Mouse (Mus musculus) adrenal gland, postnatal 25 days (tissue): ENCODE results near the gene Naa35. TPM values are rescaled to one million over a fixed set of nuclear protein-coding genes. Genes with fewer than 3 reads are reported as not detected.
A peak's percentile ranks its signal among the peaks of the same experiment; 100 is the strongest.

Source experiments
- DNase-seq: peaks from one replicate; pipeline ENCODE4 v3.0.0; 2021; ENCODE audit warnings: mixed read lengths
- total RNA-seq: library from RNA; stranded (reverse); gene quantifications from 2 replicates; pipeline ENCODE4 v1.2.3, GENCODE M21; 2021

Naa35 gene
- total RNA-seq, 1 experiment from 2014 or later: 68.0 TPM

GRCm38 (mm10) chr13:59672248-59672647, 87.2 kb downstream of the Naa35 start:
- DNase-seq: no peak

GRCm38 (mm10) chr13:59673597-59673996, 88.5 kb downstream of the Naa35 start:
- no peak for DNase-seq

- no peak for DNase-seq
These were observed 89.2 kb downstream of the Naa35 start for GRCm38 (mm10) chr13:59674215-59674614.

GRCm38 (mm10) chr13:59674761-59675150, 89.7 kb downstream of the Naa35 start:
- peak; percentile 15 for DNase-seq

- DNase-seq: peak; percentile 71
These were observed 90.3 kb downstream of the Naa35 start, which contains the start of gene Golm1 for GRCm38 (mm10) chr13:59675151-59676011. TSS of gene Golm1 (minus strand) at chr13:59675811.

GRCm38 (mm10) chr13:59676316-59677229, 91.5 kb downstream of the Naa35 start:
- no peak for DNase-seq

- DNase-seq: no peak
These were observed 94.2 kb downstream of the Naa35 start for GRCm38 (mm10) chr13:59679306-59679705.

GRCm38 (mm10) chr13:59679908-59680307, 94.8 kb downstream of the Naa35 start:
- no peak for DNase-seq

GRCm38 (mm10) chr13:59682629-59683028, 97.6 kb downstream of the Naa35 start:
- DNase-seq: no peak

- DNase-seq: no peak
These were observed 100.2 kb downstream of the Naa35 start for GRCm38 (mm10) chr13:59685236-59685635.

Other genes starting within 250 kb of the Naa35 start
- 38.4 and 38.7 TPM in 2 replicates for gene Agtpbp1, start within 50 bp of the Naa35 start, total RNA-seq
- gene Golm1, start 90.6 kb downstream of the Naa35 start, total RNA-seq: 5.7 and 7.2 TPM in 2 replicates
- not detected in 2 replicates for gene 4921517D22Rik, start 108.8 kb downstream of the Naa35 start, total RNA-seq
- not detected in 2 replicates for gene Spata31d1a, start 125.1 kb downstream of the Naa35 start, total RNA-seq
- gene Spata31d1b, start 127.0 kb downstream of the Naa35 start, total RNA-seq: not detected in 2 replicates
- gene Spata31d1d, start 146.5 kb downstream of the Naa35 start, total RNA-seq: not detected in 2 replicates
- gene 1700014D04Rik, start 161.5 kb downstream of the Naa35 start, total RNA-seq: not detected in 2 replicates
- 82.8 and 99.6 TPM in 2 replicates for gene Isca1, start 184.6 kb downstream of the Naa35 start, total RNA-seq
- gene Gm49354, start 197.0 kb downstream of the Naa35 start, total RNA-seq: not detected in 2 replicates
- gene Tut7, start 237.9 kb downstream of the Naa35 start, total RNA-seq: 59.2 and 76.0 TPM in 2 replicates